ENCODE assay signal across 17 mouse cellular contexts in genomic region chr8:66771111-66771510, GRCm38 (mm10).
"Had no signal": no experiment of that assay in that cellular context is flagged by ENCODE, and none has a peak within 500 bp of the region (broad histone marks: within the 10 kb centered on the region; RNA-seq: fewer than 3 reads in every experiment).

No protein-coding gene starts in this region.

- H3K4me1 ChIP-seq: kidney, embryonic 15.5 days; liver, embryonic 15.5 days; midbrain, embryonic 15.5 days; neural tube, embryonic 12.5 days had no signal

- H3K4me2 ChIP-seq: kidney, embryonic 15.5 days; liver, embryonic 11.5 days; liver, embryonic 15.5 days; midbrain, embryonic 11.5 days; midbrain, embryonic 15.5 days; neural tube, embryonic 12.5 days had no signal

- DNase-seq: kidney, adult 2 months; kidney, postnatal 14 days; layer of hippocampus, postnatal 36 days; left cerebral cortex, postnatal 4 days; lung, adult 2 months; lung, postnatal 4 days; retina, postnatal 1 day; right cerebral cortex, postnatal 14 days; thymus, postnatal 36 days had no signal

- H3K9me3 ChIP-seq: kidney, embryonic 15.5 days; liver, embryonic 15.5 days; megakaryocyte, embryonic 14.5 days; midbrain, embryonic 15.5 days; neural tube, embryonic 12.5 days had no signal

- H3K36me3 ChIP-seq: kidney, embryonic 15.5 days; liver, embryonic 15.5 days; midbrain, embryonic 15.5 days; neural tube, embryonic 12.5 days had no signal

- ATAC-seq: lung, postnatal 0 days; midbrain, embryonic 15.5 days had no signal

- H3K9ac ChIP-seq: kidney, embryonic 15.5 days; liver, embryonic 15.5 days; midbrain, embryonic 15.5 days; neural tube, embryonic 12.5 days had no signal

- H3K4me3 ChIP-seq: kidney, embryonic 15.5 days; liver, embryonic 15.5 days; megakaryocyte, embryonic 14.5 days; midbrain, embryonic 15.5 days; neural tube, embryonic 12.5 days had no signal

- H3K27ac ChIP-seq: kidney, embryonic 15.5 days; liver, embryonic 15.5 days; midbrain, embryonic 15.5 days; neural tube, embryonic 12.5 days had no signal

- H3K27me3 ChIP-seq: kidney, embryonic 15.5 days; liver, embryonic 15.5 days; megakaryocyte, embryonic 14.5 days; midbrain, embryonic 15.5 days; neural tube, embryonic 12.5 days had no signal
